Mouse (Mus musculus): ENCODE results near the gene Lpar1. TPM values are rescaled to one million over a fixed set of nuclear protein-coding genes. Genes with fewer than 3 reads are reported as not detected.

Gene Lpar1
- polyA plus RNA-seq, 1 experiment: 0.09 TPM

DNA sequence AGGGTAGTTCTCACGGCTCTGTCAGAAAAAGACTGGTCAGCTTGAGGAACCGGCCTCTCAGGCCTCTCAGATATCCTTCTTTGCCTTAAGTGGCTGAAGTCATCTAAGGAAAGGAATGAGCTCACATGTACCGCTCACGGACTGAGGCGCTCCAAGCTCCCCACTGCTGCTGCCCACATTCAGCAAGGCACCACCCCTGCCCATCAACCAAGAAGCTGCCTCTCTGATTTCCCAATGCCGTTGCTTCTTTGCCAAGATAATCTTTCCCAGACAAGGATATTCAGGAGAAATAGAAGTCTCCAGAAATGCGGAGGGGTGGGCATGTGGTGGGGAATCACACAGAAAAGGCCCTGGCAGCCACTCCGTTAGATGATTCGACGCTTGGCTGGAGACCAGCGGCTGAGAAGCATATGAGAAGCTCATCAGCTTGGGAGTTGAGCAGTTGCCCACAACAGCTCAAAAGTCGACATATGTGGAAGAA lies 152.8 kb downstream of the Lpar1 start:
- H3K4me3 ChIP-seq (replicated peaks): no peak overlapping the region
- no peaks in the 10 kb centered on the region for H3K27me3 ChIP-seq (replicated peaks)
- H3K9me3 ChIP-seq: no peaks in the 10 kb centered on the region
- no peaks in the 10 kb centered on the region for H3K36me3 ChIP-seq (replicated peaks; ENCODE audit: low read length)
- peaks cover 16% of the 10 kb centered on the region for H3K4me1 ChIP-seq
- no peak for TF ChIP-seq FLI1 (IDR thresholded peaks at IDR 0.05; ENCODE audit: low read length)
- TF ChIP-seq GATA1 (IDR thresholded peaks at IDR 0.05; ENCODE audit: borderline replicate concordance, low read length): no peak

Other genes starting within 250 kb of the Lpar1 start
- not detected in 2 replicates for gene Olfr267, start 233.8 kb upstream of the Lpar1 start, polyA plus RNA-seq (2012; ENCODE audit: insufficient read depth, low replicate concordance)

All from megakaryocyte, embryonic 14.5 days (primary cell).